Mouse (Mus musculus): Measurements from ENCODE around the gene Fbln5.
A peak's percentile ranks its signal among the peaks of the same experiment; 100 is the strongest.

Gene Fbln5

DNA sequence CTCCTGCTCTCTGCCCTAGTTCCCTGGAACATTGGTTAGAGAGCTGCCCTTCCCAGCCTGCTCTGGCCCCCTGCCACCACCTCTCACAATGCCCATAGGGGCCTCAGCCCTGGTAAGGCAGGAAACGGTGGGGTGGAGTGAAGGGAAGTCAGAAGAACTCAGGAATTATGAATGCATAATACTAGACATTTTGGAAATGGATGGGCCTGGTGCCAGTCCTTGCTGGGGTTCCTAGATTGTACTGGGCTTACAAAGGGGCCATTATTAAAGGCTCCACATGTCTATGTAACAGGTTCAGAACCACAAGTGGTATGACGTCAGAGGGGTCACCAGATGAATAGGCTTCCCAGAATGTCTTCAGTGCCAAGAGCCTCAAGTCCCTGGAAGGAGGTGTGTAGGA, 11.5 kb downstream of the Fbln5 start:
- peak; percentile 13 to 23 for DNase-seq

DNA sequence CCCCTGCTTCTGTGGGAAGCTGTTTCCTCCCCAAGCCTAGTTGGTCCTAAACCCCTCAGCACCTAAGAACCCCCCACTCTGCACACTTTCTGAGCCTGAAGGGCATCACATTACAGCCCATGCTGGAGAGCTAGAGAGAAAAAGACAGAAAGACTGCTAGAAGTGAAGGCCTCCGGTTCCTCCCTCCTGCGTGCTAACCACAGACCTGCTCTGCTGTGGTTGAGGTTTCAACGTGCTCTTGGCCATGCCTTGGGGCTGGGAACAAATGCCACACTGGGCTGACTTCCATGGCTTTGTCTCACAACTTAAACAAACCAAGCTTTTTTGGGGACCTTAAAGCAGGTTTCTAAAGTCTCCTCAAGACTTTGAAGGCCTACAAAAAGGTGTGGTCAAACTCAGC, 16.4 kb downstream of the Fbln5 start:
- no peak for DNase-seq

- DNase-seq, result peak in 1 of 2 experiments; percentile 10
Measured at GRCm38 (mm10) chr12:101801744-101802143, 17.1 kb downstream of the Fbln5 start.

- no peak for DNase-seq
Measured at GRCm38 (mm10) chr12:101801051-101801450, 17.8 kb downstream of the Fbln5 start.

DNA sequence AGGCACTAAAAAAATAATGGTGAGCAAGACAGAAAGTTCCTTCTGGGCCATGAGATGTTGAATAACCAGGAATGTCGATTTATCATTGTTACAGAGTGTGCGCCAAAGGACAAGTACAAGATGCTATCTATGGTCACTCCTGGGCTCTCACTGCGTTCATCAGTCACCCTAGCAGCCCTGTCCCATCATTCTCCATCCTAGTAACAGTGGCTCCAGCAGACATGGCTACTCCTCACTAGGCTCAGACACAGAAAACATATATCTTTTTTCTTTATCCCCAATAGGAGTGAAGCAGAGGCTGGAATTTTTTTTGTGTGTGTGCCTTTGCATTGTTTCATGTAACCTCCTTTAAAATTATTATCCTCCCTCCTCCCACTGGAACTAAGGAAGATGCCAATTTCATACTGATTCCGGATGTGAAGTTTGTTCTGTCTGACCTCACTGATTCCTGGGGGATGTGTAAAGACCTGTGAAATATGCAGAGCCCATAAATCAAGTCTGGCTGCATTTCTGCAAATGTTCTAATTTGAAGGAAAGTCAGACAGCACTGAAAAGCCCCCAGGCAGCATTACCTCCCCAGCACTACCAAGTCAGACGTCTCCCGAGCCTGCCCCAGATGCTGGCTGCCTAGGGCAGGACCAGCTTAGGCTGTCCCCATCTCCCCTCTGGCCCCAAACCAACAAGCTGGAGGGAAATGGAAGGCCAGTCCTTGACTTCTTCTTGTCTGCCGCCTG, 20.5 kb downstream of the Fbln5 start:
- no peak for DNase-seq

GRCm38 (mm10) chr12:101794458-101794857, 24.4 kb downstream of the Fbln5 start:
- DNase-seq, result no peak

DNA sequence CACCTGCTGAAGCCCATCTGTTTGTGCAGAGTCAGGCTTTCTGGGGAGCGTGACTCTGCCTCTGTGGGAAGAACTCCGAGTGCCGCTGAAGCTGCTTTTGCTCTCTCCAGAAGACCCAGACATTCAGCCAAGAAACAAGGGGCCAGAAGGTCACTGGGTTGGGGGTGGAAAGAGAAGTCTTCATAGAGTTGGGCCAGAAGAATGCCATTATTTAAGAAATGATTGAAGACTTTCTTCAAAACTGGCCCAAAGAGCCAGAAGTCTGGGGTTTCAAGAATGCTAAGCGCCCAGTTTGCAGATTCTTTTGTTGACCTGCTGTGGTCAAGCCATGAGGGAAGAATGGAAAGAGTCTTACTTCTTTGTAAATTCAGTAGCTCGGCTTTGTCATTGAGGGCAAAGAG, 25.6 kb downstream of the Fbln5 start:
- no peak for DNase-seq

DNA sequence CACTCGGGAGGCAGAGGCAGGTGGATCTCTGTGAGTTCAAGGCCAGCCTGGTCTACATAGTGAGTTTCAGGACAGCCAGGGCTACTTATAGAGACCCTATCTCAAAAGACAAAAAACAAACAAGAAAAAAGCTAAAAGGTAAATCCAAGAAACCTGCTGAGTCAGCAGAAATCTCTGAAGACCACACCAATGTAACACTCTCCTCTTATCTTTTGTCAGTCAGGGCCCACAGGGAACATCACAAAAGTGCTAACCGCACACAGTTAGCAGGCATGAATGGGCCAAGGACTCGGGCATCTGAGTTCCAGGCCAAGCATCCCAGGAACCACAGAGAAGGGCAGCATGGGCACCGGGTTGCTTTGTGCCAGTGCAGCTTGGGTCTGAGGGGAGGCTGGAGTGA, 26.2 kb downstream of the Fbln5 start:
- DNase-seq, result no peak

GRCm38 (mm10) chr12:101789767-101790166, 29.1 kb downstream of the Fbln5 start:
- no peak for DNase-seq

GRCm38 (mm10) chr12:101789250-101789649, 29.6 kb downstream of the Fbln5 start:
- DNase-seq, result no peak

DNA sequence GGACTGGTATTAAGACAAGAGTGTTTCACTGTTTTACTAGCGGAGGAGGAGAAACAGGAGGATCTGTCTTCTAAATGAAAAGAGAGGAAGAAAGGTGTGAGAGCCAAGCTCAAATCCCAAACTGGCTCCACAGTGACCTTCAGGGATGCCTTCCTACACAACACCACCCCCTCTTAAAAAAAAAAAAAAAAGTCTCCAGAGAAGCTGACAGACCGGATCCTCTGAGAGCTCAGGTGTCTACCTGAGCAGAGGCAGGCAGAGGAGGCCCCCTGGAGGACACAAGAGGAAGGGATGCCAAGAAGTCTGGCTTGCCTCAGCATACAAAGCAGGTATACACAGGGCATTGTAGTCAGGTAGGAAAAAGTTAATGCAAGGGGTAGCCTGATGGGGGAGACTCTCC, 36.1 kb downstream of the Fbln5 start:
- DNase-seq, result no peak

DNA sequence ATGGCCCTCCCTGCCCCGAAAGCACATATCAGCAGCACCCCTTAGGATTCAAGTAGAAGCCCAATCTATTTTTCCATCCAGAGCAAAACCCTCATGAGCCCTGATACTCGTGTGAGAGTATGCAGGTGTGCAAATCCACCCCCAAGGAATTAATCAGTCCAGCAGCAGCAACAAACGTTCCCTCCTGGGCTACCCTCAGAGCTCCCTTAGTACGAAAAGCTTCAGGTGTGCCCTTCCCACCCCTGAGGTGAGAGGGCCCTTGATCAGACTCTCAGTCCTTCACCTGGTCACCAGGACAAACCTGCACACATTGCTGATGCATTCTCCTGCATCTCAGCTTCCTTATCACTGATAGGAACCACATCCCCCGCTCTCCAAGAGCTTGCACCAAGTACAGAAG, 37.9 kb downstream of the Fbln5 start:
- DNase-seq, result no peak

DNA sequence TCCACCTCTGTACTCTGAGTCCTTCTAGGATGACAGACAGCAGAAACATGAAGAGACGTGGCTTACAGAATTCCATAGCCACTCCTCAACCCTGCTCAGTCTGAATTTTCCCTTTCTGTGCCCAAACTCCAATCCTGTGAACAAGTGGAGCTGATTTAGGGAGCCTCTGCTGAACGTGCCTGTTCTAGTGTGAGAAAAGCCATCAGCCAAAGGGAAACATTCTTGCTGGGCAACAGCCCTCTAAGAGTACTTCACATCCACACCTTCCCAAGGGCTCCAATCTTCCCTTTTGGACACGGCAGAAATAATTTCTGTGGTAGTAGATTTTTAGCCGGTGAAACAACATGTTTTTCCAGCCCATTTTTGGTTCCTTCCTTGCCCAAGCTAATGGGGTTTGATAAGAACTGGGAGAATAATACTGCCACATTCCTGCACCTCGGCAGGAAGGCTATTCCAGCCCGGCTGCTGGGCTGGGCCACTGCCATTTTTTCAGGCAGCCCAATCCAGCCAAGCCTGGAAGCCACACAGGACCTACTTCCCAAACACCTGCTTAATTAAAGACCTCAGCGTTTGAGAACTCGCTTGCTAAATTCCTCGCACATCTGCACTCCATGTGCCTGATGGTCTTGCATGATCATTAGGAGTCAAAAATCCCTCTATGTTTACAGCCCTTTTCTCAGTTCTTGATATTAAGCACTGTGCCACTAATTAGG, 41.1 kb downstream of the Fbln5 start:
- peak; percentile 26 to 35 for DNase-seq

GRCm38 (mm10) chr12:101776383-101776782, 42.5 kb downstream of the Fbln5 start:
- DNase-seq, result no peak

DNA sequence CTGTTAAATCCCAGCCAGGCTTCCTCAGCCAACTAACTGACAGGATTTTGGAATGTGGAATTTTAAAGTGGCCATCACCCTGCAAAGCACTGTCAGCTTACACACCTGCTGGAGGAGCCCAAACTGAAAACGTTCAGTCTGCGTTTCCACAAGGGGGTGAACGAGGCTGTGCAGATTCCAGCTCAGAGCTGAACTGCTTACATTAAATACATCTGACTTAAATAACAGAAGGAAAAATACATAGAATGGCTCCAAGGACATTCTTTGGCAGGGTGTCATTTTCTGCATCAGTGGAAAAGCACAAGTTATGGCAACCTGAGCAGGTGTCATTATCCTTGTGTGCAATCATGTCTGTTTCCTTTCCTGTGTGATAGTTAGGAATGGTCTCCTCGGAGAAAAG, 44.7 kb downstream of the Fbln5 start:
- DNase-seq, result no peak

- no peak for DNase-seq
Measured at GRCm38 (mm10) chr12:101772962-101773361, 45.9 kb downstream of the Fbln5 start.

- no peak for DNase-seq
Measured at GRCm38 (mm10) chr12:101770283-101771015, 48.4 kb downstream of the Fbln5 start.

DNA sequence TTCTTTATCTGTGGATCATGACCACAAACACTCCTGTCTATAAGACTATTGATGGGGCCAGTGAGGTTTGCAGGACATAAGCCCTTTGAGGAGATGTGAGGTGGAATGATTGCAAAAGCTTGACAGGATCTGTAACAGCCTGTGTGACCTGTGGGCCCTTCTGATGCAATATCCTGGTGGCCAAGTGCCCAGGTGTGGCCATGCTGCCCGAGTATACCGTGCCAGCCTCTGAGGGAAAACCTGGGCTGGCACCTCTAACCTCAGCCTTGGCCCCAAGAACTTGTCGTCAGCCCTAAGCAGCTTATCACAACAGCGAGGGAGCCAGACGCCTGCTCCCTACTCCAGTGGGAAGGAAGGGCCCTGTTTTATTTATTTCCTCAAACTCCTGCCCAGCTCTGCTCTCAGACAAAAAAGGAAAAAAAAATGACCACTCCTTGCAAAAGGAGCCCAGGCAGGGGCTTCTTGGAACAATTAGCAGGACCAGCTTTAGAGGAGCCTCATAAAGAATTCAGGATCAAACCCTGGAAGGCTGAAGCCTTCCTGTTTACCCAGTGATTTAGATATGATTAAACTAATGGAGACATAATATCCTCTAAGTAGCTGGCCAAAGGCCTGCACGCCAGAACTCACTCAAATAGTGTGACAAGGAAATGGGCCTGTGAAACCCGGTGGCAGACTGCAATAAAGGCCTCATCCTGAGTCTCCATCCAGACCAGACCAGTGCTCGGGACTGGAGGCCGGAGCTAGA, 51.4 kb downstream of the Fbln5 start:
- DNase-seq, result peak; percentile 45 to 48

DNA sequence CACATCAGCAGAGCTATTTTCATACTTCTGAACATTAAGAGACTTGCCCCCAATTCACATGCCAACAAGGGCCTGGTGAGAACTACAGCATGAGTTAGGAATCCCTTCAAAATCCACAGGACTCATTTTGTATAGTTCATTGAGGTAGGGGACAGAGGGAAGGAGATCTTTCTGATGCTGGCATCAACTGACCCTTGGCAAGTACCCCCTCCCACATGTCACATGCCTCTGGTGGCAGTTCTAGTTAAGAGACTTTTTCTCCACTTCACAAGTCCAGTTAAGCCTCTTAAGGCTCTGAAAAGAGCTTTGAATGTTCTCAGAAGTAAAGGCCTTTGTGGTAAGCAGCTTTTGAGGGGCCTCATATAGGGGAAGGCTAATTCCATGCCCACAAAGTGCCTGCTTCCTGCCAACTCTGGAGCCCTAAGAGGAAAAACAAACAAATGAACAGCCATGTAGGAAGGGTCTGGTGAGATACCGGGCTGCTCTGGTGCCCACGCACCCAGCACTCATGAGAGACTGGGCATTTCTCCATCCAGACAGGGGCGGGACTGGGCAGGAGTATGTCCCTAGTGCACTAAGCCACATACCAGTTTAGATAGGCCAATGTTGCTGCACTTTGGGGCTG, 52.5 kb downstream of the Fbln5 start:
- DNase-seq, result no peak

DNA sequence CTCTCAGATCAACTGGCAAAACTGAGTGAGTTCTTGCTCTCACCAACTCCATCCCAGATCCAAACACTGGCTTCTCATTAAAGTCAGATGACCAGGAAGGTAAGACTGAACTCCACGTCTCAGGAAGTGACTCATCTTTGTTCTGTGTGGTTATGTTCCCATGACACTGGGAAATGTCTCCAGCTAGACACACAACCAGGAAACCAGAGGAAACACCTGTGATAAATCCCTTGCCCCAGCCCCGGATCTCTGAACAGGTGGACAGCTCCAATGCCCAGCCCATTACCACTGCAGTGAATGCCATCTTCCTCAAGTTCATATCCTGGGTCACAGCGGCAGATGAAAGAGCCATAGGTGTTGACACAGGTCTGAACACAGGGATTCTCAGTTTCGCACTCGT, 54.0 kb downstream of the Fbln5 start:
- DNase-seq, result no peak

DNA sequence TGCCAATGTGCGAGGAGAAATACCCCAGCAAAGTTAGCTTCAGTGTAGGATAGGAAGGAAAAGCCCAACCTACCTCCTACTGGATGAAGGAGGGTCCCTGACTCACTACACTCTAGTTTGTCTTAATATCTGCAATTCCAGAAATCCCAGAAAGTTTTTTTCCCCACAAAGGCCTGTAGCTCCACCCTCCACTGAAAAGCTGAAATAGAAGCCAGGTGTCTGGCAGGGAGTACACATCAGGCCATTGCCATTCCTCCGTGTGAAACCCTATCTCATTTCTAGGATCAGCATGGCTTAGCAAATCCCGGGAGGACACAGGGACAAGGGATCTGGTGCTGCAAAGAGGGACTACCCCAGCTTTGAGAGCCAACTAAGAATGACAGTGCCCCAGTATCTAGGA, 55.8 kb downstream of the Fbln5 start:
- DNase-seq, result no peak

DNA sequence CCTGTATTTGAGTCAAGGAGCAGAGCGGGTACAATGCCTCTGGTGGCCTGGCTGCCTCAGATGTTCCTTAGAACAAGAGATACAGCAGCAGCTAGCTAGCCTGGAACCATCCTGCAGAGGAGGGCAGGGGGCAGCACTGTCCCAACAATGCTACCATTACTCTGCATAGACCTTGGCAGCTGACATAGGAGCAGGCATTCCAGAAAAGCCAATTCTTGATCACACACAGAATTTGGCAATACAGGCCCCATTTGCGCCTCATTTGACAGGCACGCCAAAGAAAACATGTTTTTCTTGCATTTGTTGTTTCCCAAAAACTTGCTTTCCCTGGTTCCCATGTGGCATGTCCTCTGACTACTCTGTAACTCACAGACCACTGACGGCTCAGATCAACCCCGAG, 56.8 kb downstream of the Fbln5 start:
- DNase-seq, result peak in 1 of 2 experiments; percentile 10
